Mouse (Mus musculus): ENCODE results near the gene Trim29. TPM values are rescaled to one million over a fixed set of nuclear protein-coding genes. Genes with fewer than 3 reads are reported as not detected.

Trim29 gene
- total RNA-seq, 2 experiments from 2014 or later = not detected

DNA sequence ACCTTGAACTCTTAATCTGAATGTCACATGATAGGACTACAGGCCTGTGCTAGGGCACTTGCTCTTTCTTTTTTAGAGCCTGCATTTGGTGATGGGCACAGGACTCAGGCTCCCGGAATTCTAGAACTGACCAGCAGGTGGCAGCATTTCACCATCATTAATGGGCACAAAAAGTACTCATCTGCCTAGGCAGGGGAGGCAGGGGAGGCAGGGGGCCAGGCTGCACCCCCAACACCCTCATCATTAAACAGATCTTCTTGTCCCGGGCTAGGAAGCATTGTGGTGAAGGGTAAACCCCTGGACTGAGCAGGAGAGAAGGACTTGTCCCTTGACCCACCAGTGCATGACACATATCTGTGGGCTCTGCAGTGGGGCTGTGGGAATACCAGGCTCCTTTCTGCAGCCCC lies 29.0 kb downstream of the Trim29 start:
- peak; percentile 75 to 82 for DNase-seq (ENCODE audit: extremely low spot score in 1 of 2, low spot score in 2 of 2)
- peak; percentile 79 for TF ChIP-seq CTCF (IDR thresholded peaks at IDR 0.05)
- intact Hi-C loops (cut with DNase I) = loop anchor here (1.0 to 5.0 kb wide), 5 partner anchors 152 to 633 kb away; partner anchors contain the start of gene Nectin1
- Histone ChIP-seq H3K27ac (no peak overlapping the region), H3K4me3 (no peak overlapping the region)

DNA sequence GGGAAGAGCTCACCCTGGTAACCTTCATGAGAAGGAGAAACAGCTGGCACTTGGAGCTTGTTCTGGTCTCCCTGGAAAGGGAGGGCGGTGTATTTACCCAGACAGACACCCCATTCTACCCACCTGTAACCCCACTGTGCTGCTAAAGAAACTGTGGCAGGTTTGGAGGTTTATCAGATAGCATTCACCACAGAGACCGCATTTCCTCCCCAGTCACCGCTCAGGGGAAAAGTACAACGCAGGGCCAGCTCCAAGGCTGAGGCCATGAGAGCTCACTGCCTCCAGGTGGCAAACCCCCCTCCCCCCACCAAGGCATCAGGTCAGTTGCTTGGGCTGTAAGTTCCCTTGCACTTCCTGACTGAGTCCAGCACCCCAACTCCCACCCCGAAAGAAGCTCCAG lies 39.4 kb downstream of the Trim29 start:
- TF ChIP-seq CTCF (IDR thresholded peaks at IDR 0.05) = no peak
- intact Hi-C loops (cut with DNase I) = no loop called here
- Histone ChIP-seq H3K4me3 (no peak overlapping the region), H3K27ac (no peak overlapping the region)
- no peak for DNase-seq (ENCODE audit: extremely low spot score in 1 of 2, low spot score in 2 of 2)

DNA sequence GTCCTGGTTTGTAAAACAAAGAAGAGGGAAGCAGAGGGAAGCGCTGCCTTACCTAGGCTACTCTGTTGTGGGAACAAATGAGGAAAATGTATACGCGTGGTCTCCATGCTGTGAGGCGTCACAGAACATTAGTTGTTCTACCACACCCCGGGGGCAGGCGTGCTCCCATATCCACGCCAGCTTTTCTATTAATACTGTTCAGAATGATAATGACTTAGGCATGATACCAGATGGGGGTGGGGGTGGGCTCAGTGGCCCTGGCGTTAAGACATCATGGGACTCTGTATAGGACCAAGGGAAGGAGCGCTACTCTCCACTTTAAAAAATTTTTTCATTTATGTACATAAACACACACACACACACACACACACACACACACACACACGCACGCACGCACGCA lies 40.4 kb downstream of the Trim29 start:
- DNase-seq (ENCODE audit: extremely low spot score in 1 of 2, low spot score in 2 of 2) = no peak
- H3K4me3 ChIP-seq = no peak overlapping the region
- intact Hi-C loops (cut with DNase I) = no loop called here
- no peak overlapping the region for H3K27ac ChIP-seq
- no peak for TF ChIP-seq CTCF (IDR thresholded peaks at IDR 0.05)

DNA sequence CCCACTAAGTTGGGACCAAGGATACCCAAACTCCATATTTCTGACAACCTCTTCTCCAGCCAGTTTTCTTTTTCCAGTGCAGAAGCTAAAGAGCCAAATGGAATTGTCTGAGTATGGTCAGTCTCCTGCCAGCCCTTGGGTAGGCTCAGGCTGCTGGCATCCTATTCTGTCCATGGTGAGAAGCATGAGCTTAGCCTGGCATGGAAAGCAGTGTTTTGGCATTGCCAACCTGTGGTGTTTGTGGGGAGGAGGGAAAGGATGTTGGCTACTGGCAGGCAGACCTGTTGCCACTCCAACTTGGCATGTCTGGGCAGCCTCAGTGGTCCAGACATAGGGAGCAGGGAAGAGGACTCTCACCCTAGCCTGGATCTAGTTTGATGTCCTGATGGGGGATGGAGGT lies 46.4 kb downstream of the Trim29 start:
- Histone ChIP-seq H3K27ac (no peak overlapping the region), H3K4me3 (no peak overlapping the region)
- no peak for DNase-seq (ENCODE audit: extremely low spot score in 1 of 2, low spot score in 2 of 2)
- TF ChIP-seq CTCF (IDR thresholded peaks at IDR 0.05) = no peak
- intact Hi-C loops (cut with DNase I) = no loop called here

DNA sequence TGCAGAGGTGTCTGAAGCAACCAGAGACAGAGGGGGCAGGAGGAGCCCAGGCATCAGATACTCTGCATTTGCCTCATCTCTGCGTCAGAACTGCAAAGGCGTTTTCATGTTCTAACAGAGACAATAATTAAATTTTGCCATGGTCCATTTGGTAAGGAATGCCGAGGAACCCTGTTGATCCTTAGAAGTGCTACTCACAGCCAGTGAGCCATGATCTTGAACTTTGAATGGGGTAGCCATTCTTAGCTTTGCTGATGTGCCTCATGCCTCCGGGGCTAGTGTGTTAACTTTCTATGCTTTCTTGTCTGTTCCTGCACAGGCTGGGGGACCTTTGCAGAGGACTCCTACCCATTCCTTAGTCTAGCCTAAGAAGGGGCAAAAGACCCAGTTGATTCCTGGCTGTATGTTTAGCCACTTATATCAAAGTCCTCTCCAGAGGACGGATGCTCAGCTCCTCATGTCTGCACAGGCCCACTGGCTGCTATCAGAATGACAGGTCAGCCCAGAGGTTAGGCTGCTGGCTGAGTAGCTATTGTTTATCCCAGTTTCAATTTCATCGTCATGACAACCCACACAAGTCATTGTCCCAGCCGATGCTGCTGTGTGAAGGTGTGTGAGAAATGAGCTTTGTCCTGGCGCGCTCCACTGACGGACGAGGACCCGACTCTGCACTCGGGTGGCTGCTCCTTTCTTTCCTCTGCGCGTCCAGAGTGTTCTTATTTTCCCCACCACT lies 48.1 kb downstream of the Trim29 start:
- no peak for TF ChIP-seq CTCF (IDR thresholded peaks at IDR 0.05)
- intact Hi-C loops (cut with DNase I) = no loop called here
- H3K4me3 ChIP-seq = no peak overlapping the region
- DNase-seq (ENCODE audit: extremely low spot score in 1 of 2, low spot score in 2 of 2) = no peak
- no peak overlapping the region for H3K27ac ChIP-seq

DNA sequence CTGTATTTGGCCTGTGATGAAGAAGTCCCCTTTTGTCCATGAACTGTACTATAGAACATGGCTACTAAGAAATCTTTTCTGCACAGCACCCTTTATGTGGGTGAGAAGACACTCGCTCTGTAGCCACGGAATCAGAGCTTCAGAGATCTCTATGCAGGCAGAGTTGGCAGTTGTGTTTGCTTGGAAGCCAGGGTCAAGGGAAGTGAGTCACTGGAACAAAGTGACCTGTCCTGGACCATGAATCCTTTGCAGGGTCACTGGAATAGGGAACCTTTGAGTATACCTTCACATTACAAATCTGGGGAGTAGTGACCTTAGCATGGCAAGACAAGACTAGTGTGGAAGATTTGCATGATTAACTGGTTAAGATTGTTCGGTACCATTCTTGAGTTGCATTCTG lies 58.1 kb downstream of the Trim29 start:
- intact Hi-C loops (cut with DNase I) = no loop called here
- no peak for DNase-seq (ENCODE audit: extremely low spot score in 1 of 2, low spot score in 2 of 2)
- Histone ChIP-seq H3K4me3 (no peak overlapping the region), H3K27ac (no peak overlapping the region)
- TF ChIP-seq CTCF (IDR thresholded peaks at IDR 0.05) = no peak

DNA sequence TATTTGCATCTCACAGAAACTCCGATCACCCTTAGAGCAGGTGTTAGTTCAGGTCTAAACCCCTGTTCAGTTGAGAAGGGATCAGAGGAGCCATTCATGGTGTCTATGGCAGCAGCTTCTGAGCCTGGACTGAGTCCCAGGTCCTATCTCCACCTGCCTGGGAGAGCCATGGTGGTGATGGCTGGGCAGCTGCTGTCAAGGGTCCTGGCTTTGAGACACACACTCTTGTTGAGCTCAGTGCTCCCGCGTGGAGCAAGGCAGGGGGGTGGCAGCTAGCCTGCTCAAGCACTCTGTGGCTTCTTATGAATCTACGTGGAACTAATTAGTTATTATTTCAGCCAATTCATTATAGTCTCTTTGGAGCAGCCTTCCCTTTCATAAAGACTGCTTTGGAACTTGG lies 73.2 kb downstream of the Trim29 start:
- no peak overlapping the region for H3K4me3 ChIP-seq
- no peak for DNase-seq (ENCODE audit: extremely low spot score in 1 of 2, low spot score in 2 of 2)
- intact Hi-C loops (cut with DNase I) = no loop called here
- H3K27ac ChIP-seq = no peak overlapping the region
- TF ChIP-seq CTCF (IDR thresholded peaks at IDR 0.05) = no peak

DNA sequence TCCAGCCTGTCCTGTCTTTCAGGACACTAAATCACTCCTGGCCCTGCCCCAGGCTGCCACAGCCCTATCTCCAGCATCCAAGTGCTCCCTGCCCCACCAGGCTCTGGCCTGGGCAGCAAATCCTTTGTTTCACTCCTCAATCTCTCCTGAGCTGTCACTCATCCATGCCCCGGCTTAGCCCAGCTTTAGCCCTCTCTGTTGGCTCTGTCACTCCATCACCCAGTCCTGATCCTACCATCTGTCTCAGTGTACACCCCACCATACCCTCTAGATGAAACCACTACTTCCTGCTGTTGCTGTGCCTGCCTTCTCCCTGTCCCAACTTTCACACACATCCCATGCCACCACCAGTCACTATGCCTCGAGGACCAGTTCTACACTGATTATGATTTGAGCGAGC lies 73.8 kb downstream of the Trim29 start:
- no peak for DNase-seq (ENCODE audit: extremely low spot score in 1 of 2, low spot score in 2 of 2)
- H3K27ac ChIP-seq = no peak overlapping the region
- TF ChIP-seq CTCF (IDR thresholded peaks at IDR 0.05) = no peak
- no peak overlapping the region for H3K4me3 ChIP-seq
- intact Hi-C loops (cut with DNase I) = no loop called here

Other genes starting within 250 kb of the Trim29 start
- gene Arhgef12, start 203.6 kb upstream of the Trim29 start, total RNA-seq (2021) = 100 to 1,000 TPM; 162 to 164 TPM
- gene Tmem136, start 194.3 kb upstream of the Trim29 start, total RNA-seq (2021) = 10 to 100 TPM; 15.6 to 16.8 TPM
- gene Pou2f3, start 100.5 kb upstream of the Trim29 start, total RNA-seq (2021) = under 1 TPM; 0.16 to 0.65 TPM
- gene Oaf, start 70.9 kb upstream of the Trim29 start, total RNA-seq (2021) = 10 to 100 TPM; 13.3 to 18.0 TPM

Data from left cerebral cortex, adult 2 months (tissue).